In genomic region chr10:78161096-78161495, GRCm38 (mm10) we compare ENCODE assay signal across 20 mouse cellular contexts. TPM values are rescaled to one million over a fixed set of nuclear protein-coding genes. Genes with fewer than 3 reads are reported as not detected.
DNase-seq lines count a peak whose midpoint lies in the region; ATAC-seq and TF ChIP-seq lines count a peak whose summit lies in the region.
"Had no signal": no experiment of that assay in that cellular context is flagged by ENCODE, and none has a peak within 500 bp of the region (broad histone marks: within the 10 kb centered on the region; RNA-seq: fewer than 3 reads in every experiment).

No protein-coding gene starts in this region.

- DNase-seq in adrenal gland, adult 2 months = peak; percentile 74
- DNase-seq in adrenal gland, adult 18-20 months (ENCODE audit: low spot score in 2 of 2) = no peak
- DNase-seq in lung, postnatal 36 days = peak; percentile 42
- no peak for DNase-seq in lung, adult 2 months
- DNase-seq in kidney, adult 8-10 months = no peak
- DNase-seq: cerebellum, adult 18-20 months; cerebellum, postnatal 10 days; gastrocnemius, adult 2 months; heart, postnatal 4 days; kidney, adult 11 months; layer of hippocampus, postnatal 36 days; liver; lung, embryonic 14.5 days; right cerebral cortex, postnatal 25 days had no signal

- no peak for TF ChIP-seq CTCF in lung, adult 2 months (IDR thresholded peaks at IDR 0.05; ENCODE audit: insufficient read depth, low read length)

- TF ChIP-seq POLR2A in lung, adult 2 months (IDR thresholded peaks at IDR 0.05; ENCODE audit: borderline replicate concordance, extremely low read depth, low read depth, low read length) = no peak

- peak; percentile 5 for ATAC-seq in CD4-positive, CD25-positive, alpha-beta regulatory T cell, adult 4 months
- ATAC-seq in inflammation-experienced regulatory T-cells, adult 6 months = peak; percentile 0

- WGBS in lung, adult 2 months = 77% methylated on average over 8 of the region's 8 CpGs

- peaks cover 5% of the 10 kb centered on the region; the same call in 1 of the 2 replicates for H3K4me1 ChIP-seq in lung, adult 2 months (ENCODE audit: control insufficient read depth, insufficient read depth, low read length)

- no peak overlapping the region for H3K4me3 ChIP-seq in lung, adult 2 months (replicated peaks; ENCODE audit: extremely low read depth, low read depth, low read length)
- H3K4me3 ChIP-seq: erythroblast, embryonic 14.5 days; gastrocnemius, adult 2 months; heart, adult 2 months; heart, embryonic 12.5 days; midbrain, embryonic 10.5 days had no signal

RNA-seq across cellular contexts. Expression of gene D10Jhu81e, which starts 8.5 kb away (rescaled TPM):
- 100 to 1,000 TPM; 266 to 267 TPM for total RNA-seq in adrenal gland, adult 2 months (2021)
- 741 and 784 TPM in 2 replicates for polyA plus RNA-seq in adrenal gland, adult 2 months (2012; rRNA removed)
- 100 to 1,000 TPM; 275 to 312 TPM for total RNA-seq in adrenal gland, adult 18-20 months (2021)
- polyA plus RNA-seq in lung, adult 2 months (2012; rRNA removed) = 105 and 113 TPM in 2 replicates
- polyA plus RNA-seq in CD4-positive, CD25-positive, alpha-beta regulatory T cell, adult 4 months (2017; shearing (Covaris generic)) = 10 to 100 TPM in 1 of 2 experiments, 1 to 10 TPM in 1; 7.5 to 42.9 TPM
- 10 to 100 TPM in 2 of 3 experiments, 1 to 10 TPM in 1; 7.9 to 44.8 (median 39.6) TPM for polyA plus RNA-seq in inflammation-experienced regulatory T-cells, adult 6 months (2017; shearing (Covaris generic))

RNA-seq across cellular contexts. Expression of gene Pwp2, which starts 23.9 kb away (rescaled TPM):
- 10 to 100 TPM; 14.0 to 17.4 TPM for total RNA-seq in adrenal gland, adult 2 months (2021)
- polyA plus RNA-seq in adrenal gland, adult 2 months (2012; rRNA removed) = 7.6 and 10.7 TPM in 2 replicates
- 10 to 100 TPM; 17.9 to 21.4 TPM for total RNA-seq in adrenal gland, adult 18-20 months (2021)
- polyA plus RNA-seq in lung, adult 2 months (2012; rRNA removed) = 6.7 and 8.7 TPM in 2 replicates
- polyA plus RNA-seq in CD4-positive, CD25-positive, alpha-beta regulatory T cell, adult 4 months (2017; shearing (Covaris generic)) = 10 to 100 TPM; 13.4 to 29.5 TPM
- polyA plus RNA-seq in inflammation-experienced regulatory T-cells, adult 6 months (2017; shearing (Covaris generic)) = 10 to 100 TPM in 2 of 3 experiments, 1 to 10 TPM in 1; 7.9 to 13.5 (median 11.9) TPM

Comparison
In these comparisons a context has a peak if more than half of its experiments do, and no peak if none do; other contexts are left out.
1. DNase-seq: peak in adrenal gland, adult 2 months (single experiment) and lung, postnatal 36 days (single experiment); none in adrenal gland, adult 18-20 months (0 of 2), lung, adult 2 months (single experiment) and kidney, adult 8-10 months (0 of 2).